Mouse (Mus musculus): Measurements from ENCODE around the gene C1galt1. TPM values are rescaled to one million over a fixed set of nuclear protein-coding genes. Genes with fewer than 3 reads are reported as not detected.

Gene C1galt1
- total and polyA plus RNA-seq, 2 experiments from 2014 or later = 1.7 to 18.2 TPM

DNA sequence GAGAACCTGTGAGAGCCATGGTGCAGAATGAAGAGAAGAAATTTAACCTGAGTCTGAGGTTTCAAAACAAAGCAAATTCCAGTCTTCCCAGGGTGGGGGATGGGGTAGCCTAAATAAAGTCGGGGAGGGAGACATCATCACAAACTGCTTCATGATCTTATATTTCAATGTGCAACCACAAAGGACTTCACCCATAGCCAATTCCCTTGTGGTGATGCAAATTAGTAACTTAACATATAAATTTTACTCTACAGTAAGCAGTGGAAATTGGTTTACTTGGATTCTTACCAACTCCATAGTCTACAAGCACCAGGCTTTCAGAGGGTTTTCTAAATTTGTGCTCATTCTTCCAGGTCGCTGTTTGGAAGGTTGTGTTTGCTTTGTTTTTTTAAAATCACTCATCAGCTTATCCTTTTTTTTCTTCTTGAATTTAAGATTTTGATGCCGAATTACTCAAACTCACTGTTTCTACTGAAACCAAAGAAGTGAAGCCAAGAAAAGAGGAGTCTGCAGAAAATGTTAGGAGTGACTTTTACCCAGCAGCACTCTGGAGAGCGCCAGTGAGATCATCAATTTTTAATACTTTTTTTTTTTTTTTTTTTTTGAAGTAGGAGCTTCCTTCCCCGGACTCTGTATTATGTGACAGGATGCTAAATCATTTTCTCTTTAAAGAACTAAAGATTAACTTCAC, 41.5 kb downstream of the C1galt1 start:
- Histone ChIP-seq H3K27me3 (ENCODE audit: insufficient read depth, low read length) (no peaks in the 10 kb centered on the region), H3K4me1 (ENCODE audit: insufficient read depth) (no peaks in the 10 kb centered on the region), H3K36me3 (ENCODE audit: insufficient read depth) (no peaks in the 10 kb centered on the region), H3K27ac (ENCODE audit: low read depth, low read length) (no peak overlapping the region), H3K9me3 (ENCODE audit: low read length) (no peaks in the 10 kb centered on the region), H3K4me2 (ENCODE audit: low read depth) (no peak overlapping the region), H3K9ac (no peak overlapping the region), H3K4me3 (ENCODE audit: low read depth, low read length) (no peak overlapping the region)
- no peak for TF ChIP-seq CTCF (IDR thresholded peaks at IDR 0.05; ENCODE audit: low read depth)
- ATAC-seq = no peak
- no peak for DNase-seq
- 78% methylated on average over 5 of the region's 5 CpGs for WGBS

GRCm38 (mm10) chr6:7886685-7887004, 42.0 kb downstream of the C1galt1 start:
- Histone ChIP-seq H3K9me3 (ENCODE audit: low read length) (no peaks in the 10 kb centered on the region), H3K4me2 (ENCODE audit: low read depth) (no peak overlapping the region), H3K36me3 (ENCODE audit: insufficient read depth) (no peaks in the 10 kb centered on the region), H3K27ac (ENCODE audit: low read depth, low read length) (no peak overlapping the region), H3K27me3 (ENCODE audit: insufficient read depth, low read length) (no peaks in the 10 kb centered on the region), H3K9ac (no peak overlapping the region), H3K4me3 (ENCODE audit: low read depth, low read length) (no peak overlapping the region), H3K4me1 (ENCODE audit: insufficient read depth) (no peaks in the 10 kb centered on the region)
- TF ChIP-seq CTCF (IDR thresholded peaks at IDR 0.05; ENCODE audit: low read depth) = no peak
- 90% methylated on average over 2 of the region's 2 CpGs for WGBS
- ATAC-seq (no peak), DNase-seq (no peak)

DNA sequence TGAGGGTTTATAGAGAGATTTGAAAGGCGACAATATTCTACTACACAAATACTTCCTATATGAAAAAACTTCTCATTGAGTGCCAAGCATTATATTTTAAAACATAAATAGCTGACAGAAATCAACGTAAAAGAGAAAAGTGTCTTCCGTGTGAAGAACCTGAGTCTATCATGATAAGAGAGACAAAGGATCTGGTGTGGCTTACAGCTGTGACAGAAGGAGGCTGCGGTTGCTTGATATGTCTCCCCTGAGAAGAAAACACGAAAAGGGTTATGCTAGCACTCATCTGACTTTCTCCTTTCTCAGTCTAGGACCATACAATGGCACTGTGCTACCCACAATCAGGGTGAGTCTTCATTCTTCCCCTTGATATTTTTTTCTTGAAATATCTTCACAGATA, 51.7 kb downstream of the C1galt1 start:
- Histone ChIP-seq H3K9me3 (ENCODE audit: low read length) (no peaks in the 10 kb centered on the region), H3K27me3 (ENCODE audit: insufficient read depth, low read length) (no peaks in the 10 kb centered on the region), H3K4me3 (ENCODE audit: low read depth, low read length) (no peak overlapping the region), H3K4me1 (ENCODE audit: insufficient read depth) (no peaks in the 10 kb centered on the region), H3K27ac (ENCODE audit: low read depth, low read length) (no peak overlapping the region), H3K4me2 (ENCODE audit: low read depth) (no peak overlapping the region), H3K9ac (no peak overlapping the region), H3K36me3 (ENCODE audit: insufficient read depth) (no peaks in the 10 kb centered on the region)
- DNase-seq = no peak
- 90% methylated on average over 5 of the region's 5 CpGs for WGBS
- ATAC-seq = no peak
- TF ChIP-seq CTCF (IDR thresholded peaks at IDR 0.05; ENCODE audit: low read depth) = no peak

- H3K4me1 ChIP-seq (ENCODE audit: insufficient read depth) = no peaks in the 10 kb centered on the region
These were observed 67.4 kb downstream of the C1galt1 start for GRCm38 (mm10) chr6:7912015-7912414.

More at GRCm38 (mm10) chr6:7912015-7912414, 67.4 kb downstream of the C1galt1 start:
- 62% methylated on average over 2 of the region's 2 CpGs for whole genome bisulfite sequencing
- no peak overlapping the region for H3K4me2 ChIP-seq (ENCODE audit: low read depth)
- no peaks in the 10 kb centered on the region for H3K36me3 ChIP-seq (ENCODE audit: insufficient read depth)
- no peak for TF ChIP-seq CTCF (IDR thresholded peaks at IDR 0.05; ENCODE audit: low read depth)
- ATAC-seq = no peak
- no peak overlapping the region for H3K27ac ChIP-seq (ENCODE audit: low read depth, low read length)
- DNase-seq = peak; percentile 2
- H3K9me3 ChIP-seq (ENCODE audit: low read length) = no peaks in the 10 kb centered on the region
- no peak overlapping the region for H3K4me3 ChIP-seq (ENCODE audit: low read depth, low read length)
- no peak overlapping the region for H3K9ac ChIP-seq
- H3K27me3 ChIP-seq (ENCODE audit: insufficient read depth, low read length) = no peaks in the 10 kb centered on the region

Other genes with a start within 250 kb of the C1galt1 start
- gene Asns, start 151.6 kb upstream of the C1galt1 start, total RNA-seq (2014; rRNA removed) = 95.8 and 124 TPM in 2 replicates
- gene Asns, start 151.6 kb upstream of the C1galt1 start, polyA plus RNA-seq (2015; fragmentation: Nextera tagmentation; extraction: Ambion mirVana) = 132 and 133 TPM in 2 replicates